ENCODE assay signal across 36 mouse cellular contexts in the genomic region with DNA sequence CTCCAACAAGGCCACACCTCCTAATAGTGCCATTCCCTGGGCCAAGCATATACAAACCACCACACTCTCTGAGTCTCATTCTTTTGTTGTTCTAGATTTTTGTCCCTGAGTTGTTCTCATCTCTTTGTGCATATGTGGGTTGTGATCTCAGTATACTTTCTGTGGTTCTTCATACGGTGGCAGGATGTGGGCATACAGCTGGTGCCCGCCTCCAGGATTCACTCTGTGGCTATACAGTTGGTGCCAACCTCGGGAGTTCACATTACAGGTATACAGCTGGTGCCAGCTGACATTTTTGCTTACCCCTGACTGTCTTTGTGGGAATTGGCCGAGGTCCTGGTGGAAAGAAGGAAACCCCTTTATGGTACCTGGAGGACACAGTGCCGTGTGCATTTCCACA. TPM values are rescaled to one million over a fixed set of nuclear protein-coding genes. Genes with fewer than 3 reads are reported as not detected.
"Had no signal": no experiment of that assay in that cellular context is flagged by ENCODE, and none has a peak within 500 bp of the region (broad histone marks: within the 10 kb centered on the region; RNA-seq: fewer than 3 reads in every experiment).

No protein-coding gene starts in this region.

- H3K27ac ChIP-seq: heart, embryonic 10.5 days; heart, embryonic 13.5 days; heart, embryonic 15.5 days; hindbrain, embryonic 10.5 days; hindbrain, embryonic 12.5 days; hindbrain, embryonic 13.5 days; hindbrain, embryonic 14.5 days; hindbrain, embryonic 15.5 days; hindbrain, postnatal 0 days; intestine, embryonic 15.5 days; kidney, embryonic 15.5 days; kidney, postnatal 0 days had no signal

- H3K4me3 ChIP-seq: heart, embryonic 10.5 days; heart, embryonic 12.5 days; heart, embryonic 13.5 days; heart, embryonic 15.5 days; hindbrain, embryonic 10.5 days; hindbrain, embryonic 12.5 days; hindbrain, embryonic 13.5 days; hindbrain, embryonic 15.5 days; intestine, embryonic 15.5 days; kidney, embryonic 15.5 days had no signal

- DNase-seq: heart, postnatal 10 days; heart, postnatal 14 days; heart, postnatal 36 days; heart, postnatal 4 days; kidney, adult 11 months; kidney, adult 18-20 months; kidney, adult 2 months; kidney, adult 8-10 months; kidney, adult 9 months; kidney, postnatal 10 days; kidney, postnatal 14 days; kidney, postnatal 25 days; kidney, postnatal 36 days; kidney, postnatal 4 days; layer of hippocampus, postnatal 36 days had no signal

- ATAC-seq: hindbrain, embryonic 16.5 days; hindbrain, postnatal 0 days; inflammation-experienced regulatory T-cells, adult 6 months; intestine, embryonic 15.5 days; intestine, embryonic 16.5 days; intestine, postnatal 0 days had no signal

RNA-seq across cellular contexts. Expression of gene Tmem132b, which starts 53.6 kb away (rescaled TPM):
- total RNA-seq: heart, postnatal 14 days; heart, postnatal 25 days; heart, postnatal 36 days had no signal
- polyA plus RNA-seq: heart, embryonic 10.5 days; heart, embryonic 12.5 days; heart, embryonic 14.5 days; heart, embryonic 15.5 days; heart, embryonic 16.5 days; heart, postnatal 0 days; inflammation-experienced regulatory T-cells, adult 6 months; kidney, adult 2 months had no signal
